Mouse (Mus musculus): ENCODE results near the gene Hipk3. TPM values are rescaled to one million over a fixed set of nuclear protein-coding genes. Genes with fewer than 3 reads are reported as not detected.
A peak's percentile ranks its signal among the peaks of the same experiment; 100 is the strongest.

The Hipk3 gene
- polyA plus RNA-seq, 1 experiment from 2014 or later, result 13.5 TPM

DNA sequence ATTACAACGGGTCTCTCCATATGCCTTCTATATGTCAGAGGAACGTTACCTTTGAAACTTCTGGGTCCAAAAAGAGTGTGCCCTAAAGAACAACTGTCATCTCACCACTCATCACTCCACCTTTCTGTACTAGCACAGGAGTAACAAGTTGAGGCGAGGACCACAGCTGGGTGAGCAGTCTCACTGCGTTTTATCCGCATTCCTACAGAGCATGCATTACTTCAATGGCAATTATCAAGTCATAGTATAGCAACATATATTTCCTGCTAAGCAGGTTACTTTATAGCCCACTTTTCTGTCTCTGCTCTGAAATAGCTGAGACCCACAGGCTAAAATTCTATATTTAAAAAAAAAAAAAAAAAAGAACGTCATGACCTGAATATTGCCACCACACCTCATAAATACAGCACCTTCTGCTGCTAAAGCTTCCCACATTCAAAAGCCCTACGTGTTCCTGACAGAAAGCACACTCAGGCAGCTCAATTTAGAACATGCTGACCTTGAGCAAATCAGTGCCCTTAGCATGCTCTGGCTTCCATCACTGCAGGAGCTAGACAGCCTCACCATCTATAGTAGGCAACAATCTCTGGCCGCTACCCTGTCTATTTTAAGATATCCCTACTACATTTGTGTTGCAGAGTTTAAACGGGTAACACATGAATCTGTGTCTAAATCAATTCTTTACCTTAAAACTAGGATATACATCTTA lies 27.2 kb downstream of the Hipk3 start:
- no peaks in the 10 kb centered on the region; the same call in 1 of the 2 replicates for H3K36me3 ChIP-seq (ENCODE audit: control insufficient read depth, insufficient read depth, low read length)
- H3K27me3 ChIP-seq (ENCODE audit: control insufficient read depth, insufficient read depth, low read length), result no peaks in the 10 kb centered on the region
- no peak overlapping the region for H3K4me3 ChIP-seq (ENCODE audit: low read depth, low read length)
- H3K9me3 ChIP-seq (ENCODE audit: control insufficient read depth, low read length), result no peaks in the 10 kb centered on the region
- no peak overlapping the region for H3K27ac ChIP-seq (replicated peaks; ENCODE audit: low read depth, low read length)
- no peak overlapping the region for H3K4me2 ChIP-seq (ENCODE audit: low read depth, severe bottlenecking)
- H3K9ac ChIP-seq (ENCODE audit: low read length), result no peak overlapping the region
- ATAC-seq (ENCODE audit: insufficient number of reproducible peaks, low FRiP score, low TSS enrichment, low read depth) (peak; percentile 78; the same call in 1 of the 2 replicates), DNase-seq (ENCODE audit: low spot score) (peak; percentile 68)
- H3K4me1 ChIP-seq (ENCODE audit: control insufficient read depth, insufficient read depth, low read length), result no peaks in the 10 kb centered on the region
- 43% methylated on average over 9 of the region's 9 CpGs for WGBS

DNA sequence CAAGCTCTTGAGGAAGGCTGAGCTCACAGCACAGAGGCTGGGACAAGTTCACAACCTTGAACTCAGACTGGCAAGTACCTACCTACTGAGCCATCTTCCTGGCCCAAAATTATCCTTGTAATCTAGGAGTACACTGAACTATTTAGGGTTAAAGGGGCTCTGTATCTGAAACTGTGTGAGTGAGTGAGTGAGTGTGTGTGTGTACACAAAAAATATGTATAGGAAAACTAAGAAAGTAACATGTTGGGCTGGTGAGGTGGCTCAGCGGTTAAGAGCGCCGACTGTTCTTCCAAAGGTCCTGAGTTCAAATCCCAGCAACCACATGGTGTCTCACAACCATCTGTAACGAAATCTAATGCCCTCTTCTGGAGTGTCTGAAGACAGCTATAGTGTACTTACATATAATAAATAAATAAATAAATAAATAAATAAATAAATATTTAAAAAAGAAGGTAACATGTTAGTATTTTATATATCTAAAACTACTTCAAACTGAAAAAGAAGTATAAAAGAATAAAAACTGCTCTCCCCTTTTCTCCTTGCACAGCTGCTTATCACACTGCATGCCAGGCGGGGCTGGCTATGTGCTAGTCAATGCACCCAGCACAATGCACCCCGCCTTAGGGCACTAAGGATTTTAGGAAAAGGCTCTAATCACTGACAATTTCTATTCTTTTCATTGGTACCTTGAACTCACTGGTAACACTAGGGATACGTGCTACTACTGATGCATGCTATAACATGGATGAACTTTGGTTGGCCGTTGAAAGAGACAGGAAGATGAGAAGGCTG lies 28.4 kb downstream of the Hipk3 start:
- H3K27me3 ChIP-seq (ENCODE audit: control insufficient read depth, insufficient read depth, low read length), result no peaks in the 10 kb centered on the region
- H3K9me3 ChIP-seq (ENCODE audit: control insufficient read depth, low read length), result no peaks in the 10 kb centered on the region
- H3K4me2 ChIP-seq (ENCODE audit: low read depth, severe bottlenecking), result no peak overlapping the region
- no peak overlapping the region for H3K9ac ChIP-seq (ENCODE audit: low read length)
- H3K27ac ChIP-seq (replicated peaks; ENCODE audit: low read depth, low read length), result no peak overlapping the region
- no peak for ATAC-seq (ENCODE audit: insufficient number of reproducible peaks, low FRiP score, low TSS enrichment, low read depth)
- H3K4me1 ChIP-seq (ENCODE audit: control insufficient read depth, insufficient read depth, low read length), result no peaks in the 10 kb centered on the region
- no peak overlapping the region for H3K4me3 ChIP-seq (ENCODE audit: low read depth, low read length)
- WGBS, result 97% methylated on average over 8 of the region's 8 CpGs
- H3K36me3 ChIP-seq (ENCODE audit: control insufficient read depth, insufficient read depth, low read length), result no peaks in the 10 kb centered on the region; the same call in 1 of the 2 replicates
- no peak for DNase-seq (ENCODE audit: low spot score)

DNA sequence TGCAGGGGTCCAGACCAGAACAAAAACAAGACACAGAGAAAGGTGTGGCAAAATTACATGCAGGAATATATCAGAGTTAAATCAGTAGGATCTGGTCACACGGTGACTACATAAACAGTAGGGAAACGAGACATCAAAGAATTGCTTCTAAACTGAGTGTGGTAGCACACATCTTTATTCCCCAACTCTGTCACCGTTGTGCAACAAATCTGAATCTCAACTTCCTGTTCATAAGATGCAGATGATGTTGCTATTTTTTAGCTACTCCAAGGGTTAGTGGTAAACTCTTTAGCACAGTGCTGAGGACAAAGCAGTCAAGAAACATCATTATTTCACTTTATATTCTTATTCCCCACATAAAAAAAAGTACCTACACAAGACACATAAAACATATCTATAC lies 34.2 kb downstream of the Hipk3 start:
- no peak overlapping the region for H3K4me2 ChIP-seq (ENCODE audit: low read depth, severe bottlenecking)
- no peak for DNase-seq (ENCODE audit: low spot score)
- H3K9ac ChIP-seq (ENCODE audit: low read length), result no peak overlapping the region
- peaks cover 4% of the 10 kb centered on the region; the same call in 1 of the 2 replicates for H3K4me1 ChIP-seq (ENCODE audit: control insufficient read depth, insufficient read depth, low read length)
- no peaks in the 10 kb centered on the region for H3K9me3 ChIP-seq (ENCODE audit: control insufficient read depth, low read length)
- no peak overlapping the region for H3K27ac ChIP-seq (replicated peaks; ENCODE audit: low read depth, low read length)
- WGBS, result 48% methylated on average over 3 of the region's 3 CpGs
- no peak for ATAC-seq (ENCODE audit: insufficient number of reproducible peaks, low FRiP score, low TSS enrichment, low read depth)
- H3K4me3 ChIP-seq (ENCODE audit: low read depth, low read length), result no peak overlapping the region
- H3K27me3 ChIP-seq (ENCODE audit: control insufficient read depth, insufficient read depth, low read length), result no peaks in the 10 kb centered on the region
- no peaks in the 10 kb centered on the region for H3K36me3 ChIP-seq (ENCODE audit: control insufficient read depth, insufficient read depth, low read length)

DNA sequence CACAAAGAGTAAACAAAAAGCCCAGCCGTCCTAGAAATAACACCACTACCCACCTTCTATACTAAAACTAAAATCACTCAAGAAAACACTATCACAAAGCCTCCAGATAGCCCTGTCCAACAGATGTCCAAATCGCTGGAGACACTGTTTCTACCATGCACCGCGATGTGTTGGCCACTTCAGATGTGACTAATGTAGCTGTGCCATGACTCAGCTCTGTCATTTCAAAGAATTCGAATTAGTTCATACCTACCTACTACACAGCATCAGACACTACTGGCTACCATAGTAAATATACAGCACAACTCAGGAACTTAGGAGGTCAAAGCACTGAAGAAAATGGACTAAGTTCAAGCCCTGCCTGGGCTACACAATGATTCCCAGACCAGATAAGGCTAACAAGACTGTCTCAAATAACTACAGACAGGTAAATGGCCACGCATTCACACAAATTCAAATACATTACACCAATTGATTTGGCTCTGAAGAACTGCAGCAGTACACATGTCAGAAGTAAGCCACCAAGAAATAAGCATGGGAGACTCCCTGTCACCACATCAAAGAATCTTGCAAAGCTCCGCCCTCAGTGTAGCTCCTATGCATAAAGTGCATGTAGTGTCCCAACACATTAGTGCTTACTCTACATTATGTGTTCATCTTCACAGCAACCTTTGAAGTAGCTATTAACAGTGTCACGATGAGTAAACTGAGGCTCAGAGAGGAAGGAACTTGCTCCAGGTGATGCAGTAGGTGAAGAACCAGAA lies 35.5 kb downstream of the Hipk3 start:
- H3K9ac ChIP-seq (ENCODE audit: low read length), result no peak overlapping the region
- H3K36me3 ChIP-seq (ENCODE audit: control insufficient read depth, insufficient read depth, low read length), result no peaks in the 10 kb centered on the region
- H3K9me3 ChIP-seq (ENCODE audit: control insufficient read depth, low read length), result no peaks in the 10 kb centered on the region
- H3K27me3 ChIP-seq (ENCODE audit: control insufficient read depth, insufficient read depth, low read length), result no peaks in the 10 kb centered on the region
- no peak overlapping the region for H3K4me2 ChIP-seq (ENCODE audit: low read depth, severe bottlenecking)
- DNase-seq (ENCODE audit: low spot score), result no peak
- WGBS, result 91% methylated on average over 8 of the region's 8 CpGs
- no peak overlapping the region for H3K27ac ChIP-seq (replicated peaks; ENCODE audit: low read depth, low read length)
- H3K4me1 ChIP-seq (ENCODE audit: control insufficient read depth, insufficient read depth, low read length), result peaks cover 4% of the 10 kb centered on the region; the same call in 1 of the 2 replicates
- no peak overlapping the region for H3K4me3 ChIP-seq (ENCODE audit: low read depth, low read length)
- ATAC-seq (ENCODE audit: insufficient number of reproducible peaks, low FRiP score, low TSS enrichment, low read depth), result no peak

DNA sequence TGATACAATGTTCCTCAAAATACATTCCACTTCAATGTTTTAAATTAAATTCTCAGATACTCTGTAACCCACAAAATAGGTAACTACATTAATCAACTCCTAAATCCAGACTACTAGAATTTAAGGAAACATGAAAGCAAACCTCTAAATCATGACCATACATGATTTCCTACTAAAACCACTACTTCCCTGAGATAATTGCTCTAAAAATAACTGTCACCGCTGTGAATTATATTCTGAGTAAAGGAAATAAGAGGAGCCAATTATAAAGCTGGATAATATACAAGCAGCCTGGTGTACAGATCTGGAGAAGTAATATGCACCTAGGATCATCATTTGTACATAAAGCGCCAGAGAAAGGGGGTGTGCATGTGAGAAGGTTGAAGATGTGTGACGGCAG lies 37.1 kb downstream of the Hipk3 start:
- H3K4me2 ChIP-seq (ENCODE audit: low read depth, severe bottlenecking), result no peak overlapping the region
- H3K4me1 ChIP-seq (ENCODE audit: control insufficient read depth, insufficient read depth, low read length), result peaks cover 4% of the 10 kb centered on the region; the same call in 1 of the 2 replicates
- no peaks in the 10 kb centered on the region for H3K9me3 ChIP-seq (ENCODE audit: control insufficient read depth, low read length)
- no peak for DNase-seq (ENCODE audit: low spot score)
- H3K36me3 ChIP-seq (ENCODE audit: control insufficient read depth, insufficient read depth, low read length), result no peaks in the 10 kb centered on the region
- WGBS, result 72% methylated on average over 3 of the region's 3 CpGs
- no peak for ATAC-seq (ENCODE audit: insufficient number of reproducible peaks, low FRiP score, low TSS enrichment, low read depth)
- H3K27ac ChIP-seq (replicated peaks; ENCODE audit: low read depth, low read length), result no peak overlapping the region
- H3K27me3 ChIP-seq (ENCODE audit: control insufficient read depth, insufficient read depth, low read length), result no peaks in the 10 kb centered on the region
- H3K4me3 ChIP-seq (ENCODE audit: low read depth, low read length), result no peak overlapping the region
- H3K9ac ChIP-seq (ENCODE audit: low read length), result no peak overlapping the region

DNA sequence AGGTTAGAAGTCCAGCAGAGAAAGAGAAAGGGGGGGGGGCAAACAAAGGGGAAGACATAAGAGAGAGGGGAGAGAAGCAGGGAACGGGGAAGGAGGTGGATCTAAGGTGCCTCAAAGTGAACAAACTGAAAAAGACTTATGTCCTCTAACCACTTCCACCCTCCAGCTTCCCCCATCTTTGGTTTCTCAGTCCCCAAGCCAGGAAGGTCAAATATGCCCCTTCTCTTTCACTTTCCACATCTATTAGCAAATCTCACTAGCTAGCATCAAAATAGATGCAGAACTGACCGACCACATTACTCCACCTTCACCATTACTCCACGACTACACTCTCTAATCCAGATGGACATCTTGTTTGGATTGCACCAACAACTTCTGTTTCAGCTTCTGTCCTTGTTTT lies 43.6 kb downstream of the Hipk3 start:
- H3K27me3 ChIP-seq (ENCODE audit: control insufficient read depth, insufficient read depth, low read length), result no peaks in the 10 kb centered on the region
- no peak overlapping the region for H3K9ac ChIP-seq (ENCODE audit: low read length)
- H3K27ac ChIP-seq (replicated peaks; ENCODE audit: low read depth, low read length), result no peak overlapping the region
- no peak for DNase-seq (ENCODE audit: low spot score)
- no peak overlapping the region for H3K4me2 ChIP-seq (ENCODE audit: low read depth, severe bottlenecking)
- no peak overlapping the region for H3K4me3 ChIP-seq (ENCODE audit: low read depth, low read length)
- WGBS, result 76% methylated on average over 3 of the region's 3 CpGs
- H3K36me3 ChIP-seq (ENCODE audit: control insufficient read depth, insufficient read depth, low read length), result no peaks in the 10 kb centered on the region
- no peaks in the 10 kb centered on the region for H3K4me1 ChIP-seq (ENCODE audit: control insufficient read depth, insufficient read depth, low read length)
- ATAC-seq (ENCODE audit: insufficient number of reproducible peaks, low FRiP score, low TSS enrichment, low read depth), result no peak
- H3K9me3 ChIP-seq (ENCODE audit: control insufficient read depth, low read length), result no peaks in the 10 kb centered on the region

DNA sequence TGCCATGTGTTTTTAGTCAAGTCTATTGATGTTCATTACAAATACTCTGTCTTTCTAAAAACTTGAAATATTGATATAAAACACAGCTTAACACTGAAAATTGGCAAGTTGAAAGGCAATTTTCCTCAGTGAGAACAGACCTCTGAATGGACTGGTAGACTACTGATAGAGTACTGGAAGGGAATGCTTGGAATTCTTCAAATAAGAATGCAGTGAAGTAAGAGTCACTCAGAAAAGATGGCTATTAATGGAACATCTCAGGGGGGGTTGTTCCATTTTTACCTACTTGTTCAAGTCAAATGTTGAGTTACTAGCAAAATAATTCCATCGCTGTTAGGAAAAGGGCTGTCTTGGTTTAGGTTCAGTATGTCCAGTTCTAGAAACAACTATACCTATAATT lies 45.1 kb downstream of the Hipk3 start:
- Histone ChIP-seq H3K9me3 (ENCODE audit: control insufficient read depth, low read length) (no peaks in the 10 kb centered on the region), H3K27me3 (ENCODE audit: control insufficient read depth, insufficient read depth, low read length) (no peaks in the 10 kb centered on the region), H3K27ac (replicated peaks; ENCODE audit: low read depth, low read length) (no peak overlapping the region), H3K4me1 (ENCODE audit: control insufficient read depth, insufficient read depth, low read length) (no peaks in the 10 kb centered on the region), H3K36me3 (ENCODE audit: control insufficient read depth, insufficient read depth, low read length) (no peaks in the 10 kb centered on the region), H3K4me2 (ENCODE audit: low read depth, severe bottlenecking) (no peak overlapping the region), H3K9ac (ENCODE audit: low read length) (no peak overlapping the region), H3K4me3 (ENCODE audit: low read depth, low read length) (no peak overlapping the region)
- no peak for ATAC-seq (ENCODE audit: insufficient number of reproducible peaks, low FRiP score, low TSS enrichment, low read depth)
- DNase-seq (ENCODE audit: low spot score), result no peak
- WGBS, result 95% methylated on average over 1 of the region's 1 CpGs

DNA sequence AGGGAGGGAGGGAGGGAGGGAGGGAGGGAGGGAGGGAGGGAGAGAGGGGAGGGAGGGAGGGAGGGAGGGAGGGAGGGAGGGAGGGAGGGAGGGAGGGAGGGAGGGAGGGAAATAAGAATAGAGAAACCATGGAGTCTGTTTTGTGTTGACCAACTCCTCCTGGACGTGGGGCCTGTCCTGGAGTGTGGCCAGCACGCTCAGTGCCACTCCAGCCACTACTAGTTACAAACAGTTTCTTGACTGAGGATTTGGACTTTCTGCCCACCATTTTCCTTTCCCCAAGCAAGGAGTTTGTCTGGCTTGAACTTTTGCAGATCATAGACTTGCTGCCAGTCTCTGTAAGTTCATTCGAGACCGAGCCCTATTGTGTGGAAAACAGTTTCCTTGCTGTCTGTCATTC lies 46.0 kb downstream of the Hipk3 start:
- Histone ChIP-seq H3K4me1 (ENCODE audit: control insufficient read depth, insufficient read depth, low read length) (no peaks in the 10 kb centered on the region), H3K9ac (ENCODE audit: low read length) (no peak overlapping the region), H3K9me3 (ENCODE audit: control insufficient read depth, low read length) (no peaks in the 10 kb centered on the region), H3K27me3 (ENCODE audit: control insufficient read depth, insufficient read depth, low read length) (no peaks in the 10 kb centered on the region), H3K4me3 (ENCODE audit: low read depth, low read length) (no peak overlapping the region), H3K27ac (replicated peaks; ENCODE audit: low read depth, low read length) (no peak overlapping the region), H3K36me3 (ENCODE audit: control insufficient read depth, insufficient read depth, low read length) (no peaks in the 10 kb centered on the region), H3K4me2 (ENCODE audit: low read depth, severe bottlenecking) (no peak overlapping the region)
- ATAC-seq (ENCODE audit: insufficient number of reproducible peaks, low FRiP score, low TSS enrichment, low read depth) (no peak), DNase-seq (ENCODE audit: low spot score) (no peak)
- WGBS, result 89% methylated on average over 4 of the region's 4 CpGs
